Mouse (Mus musculus) c-Kit-positive CD71-positive TER-119-positive erythroid progenitor cells, embryonic 14.5 days (primary cell): ENCODE data around the gene Muc5b.

Source experiments
- DNase-seq: peaks from one replicate; pipeline ENCODE4 v3.0.0-alpha.2; 2013; ENCODE audit warnings: low spot score

The Muc5b gene

GRCm38 (mm10) chr7:141902269-141902729 is 63.4 kb downstream of the Muc5b start:
- DNase-seq, result peak; percentile 100

GRCm38 (mm10) chr7:141902791-141903190 is 63.9 kb downstream of the Muc5b start:
- DNase-seq, result no peak

DNA sequence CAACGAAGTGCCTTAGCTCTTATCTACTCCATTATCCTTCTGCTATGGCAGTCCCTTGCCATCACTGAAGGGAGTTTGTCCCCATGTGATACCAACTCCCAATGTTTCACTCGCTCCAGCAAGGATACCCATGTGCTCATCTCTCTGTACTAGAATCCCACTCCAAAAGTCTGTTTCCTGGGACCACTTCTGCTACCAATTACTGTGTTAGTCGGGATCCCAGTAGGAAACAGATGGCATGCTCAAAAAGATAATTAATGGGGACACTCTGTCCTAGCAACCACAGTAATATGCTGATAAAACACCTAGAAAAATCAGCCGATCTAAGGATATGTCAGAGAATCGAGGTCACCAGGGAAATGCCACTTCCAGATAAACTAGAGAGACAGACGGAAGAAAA is 69.7 kb downstream of the Muc5b start:
- no peak for DNase-seq

- DNase-seq, result no peak
Measured at GRCm38 (mm10) chr7:141911305-141911704, 72.4 kb downstream of the Muc5b start.

GRCm38 (mm10) chr7:141918407-141918806 is 79.5 kb downstream of the Muc5b start, which contains the start of gene Tollip:
TSS of gene Tollip (minus strand) at chr7:141918507.
- DNase-seq, result no peak
